Mouse (Mus musculus) E14TG2a.4 (cell line): Measurements from ENCODE around the gene Wdpcp.

Source experiments
- H3K27me3 ChIP-seq: 2 replicates; pipeline ENCODE4 v1.6.1; 2014; ENCODE audit warnings: low read length, control low read depth; ENCODE audit not compliant: insufficient read depth
- H3K36me3 ChIP-seq: 2 replicates; pipeline ENCODE4 v1.6.1; 2014; ENCODE audit warnings: low read length, control low read depth; ENCODE audit not compliant: insufficient read depth
- H3K4me1 ChIP-seq: replicated peaks from 2 replicates; pipeline ENCODE4 v1.6.1; 2014; ENCODE audit warnings: low read depth, low read length, control low read depth
- H3K4me3 ChIP-seq: replicated peaks from 2 replicates; pipeline ENCODE4 v1.5.1; 2014; ENCODE audit warnings: mild to moderate bottlenecking, low read length
- H3K9me3 ChIP-seq: 2 replicates; pipeline ENCODE4 v1.6.1; 2014; ENCODE audit warnings: low read length, control low read depth
- CTCF ChIP-seq: conservative IDR thresholded peaks from 2 replicates; pipeline ENCODE4 v1.5.1; 2014; ENCODE audit warnings: low read length
- NANOG ChIP-seq: IDR thresholded peaks from 2 replicates; pipeline ENCODE4 v1.6.1; 2014; ENCODE audit warnings: borderline replicate concordance, low read length, mixed read lengths
- POU5F1 ChIP-seq: IDR thresholded peaks from 2 replicates; pipeline ENCODE4 v1.6.1; 2014; ENCODE audit warnings: low read length, borderline replicate concordance

Wdpcp gene

GRCm38 (mm10) chr11:21749487-21749886 lies 177.5 kb downstream of the Wdpcp start:
- TF ChIP-seq POU5F1 (no peak), CTCF (no peak), NANOG (no peak)
- no peaks in the 10 kb centered on the region for H3K4me1 ChIP-seq
- H3K9me3 ChIP-seq = peaks cover 6% of the 10 kb centered on the region
- H3K36me3 ChIP-seq = no peaks in the 10 kb centered on the region
- no peak overlapping the region for H3K4me3 ChIP-seq
- no peaks in the 10 kb centered on the region for H3K27me3 ChIP-seq

GRCm38 (mm10) chr11:21763201-21763600 lies 191.2 kb downstream of the Wdpcp start:
- TF ChIP-seq NANOG = no peak
- H3K4me1 ChIP-seq = no peaks in the 10 kb centered on the region
- H3K27me3 ChIP-seq = no peaks in the 10 kb centered on the region
- no peak overlapping the region for H3K4me3 ChIP-seq
- H3K36me3 ChIP-seq = no peaks in the 10 kb centered on the region
- H3K9me3 ChIP-seq = no peaks in the 10 kb centered on the region

GRCm38 (mm10) chr11:21788831-21789230 lies 216.8 kb downstream of the Wdpcp start:
- no peak overlapping the region for H3K4me3 ChIP-seq
- H3K36me3 ChIP-seq = no peaks in the 10 kb centered on the region
- H3K4me1 ChIP-seq = no peaks in the 10 kb centered on the region
- no peaks in the 10 kb centered on the region for H3K27me3 ChIP-seq
- no peak for TF ChIP-seq CTCF
- no peak for TF ChIP-seq POU5F1
- TF ChIP-seq NANOG = no peak
- peaks cover 14% of the 10 kb centered on the region for H3K9me3 ChIP-seq

- TF ChIP-seq POU5F1 = no peak
- Histone ChIP-seq H3K27me3 (no peaks in the 10 kb centered on the region), H3K4me1 (no peaks in the 10 kb centered on the region), H3K9me3 (no peaks in the 10 kb centered on the region), H3K36me3 (no peaks in the 10 kb centered on the region), H3K4me3 (no peak overlapping the region)
These were observed 252.9 kb downstream of the Wdpcp start for GRCm38 (mm10) chr11:21824941-21825340.

GRCm38 (mm10) chr11:21826521-21826920 lies 254.5 kb downstream of the Wdpcp start:
- TF ChIP-seq CTCF (no peak), NANOG (no peak), POU5F1 (no peak)
- H3K36me3 ChIP-seq = no peaks in the 10 kb centered on the region
- H3K4me3 ChIP-seq = no peak overlapping the region
- H3K4me1 ChIP-seq = no peaks in the 10 kb centered on the region
- no peaks in the 10 kb centered on the region for H3K9me3 ChIP-seq
- no peaks in the 10 kb centered on the region for H3K27me3 ChIP-seq

GRCm38 (mm10) chr11:21847040-21847439 lies 275.0 kb downstream of the Wdpcp start:
- Histone ChIP-seq H3K9me3 (no peaks in the 10 kb centered on the region), H3K4me3 (no peak overlapping the region), H3K27me3 (no peaks in the 10 kb centered on the region), H3K36me3 (no peaks in the 10 kb centered on the region), H3K4me1 (no peaks in the 10 kb centered on the region)
- TF ChIP-seq NANOG = no peak
- TF ChIP-seq CTCF = no peak
- no peak for TF ChIP-seq POU5F1

- H3K27me3 ChIP-seq = no peaks in the 10 kb centered on the region
- H3K9me3 ChIP-seq = peaks cover 12% of the 10 kb centered on the region; the same call in 1 of the 2 replicates
- no peaks in the 10 kb centered on the region for H3K36me3 ChIP-seq
- TF ChIP-seq NANOG (no peak), POU5F1 (no peak), CTCF (no peak)
- H3K4me3 ChIP-seq = no peak overlapping the region
- peaks cover 9% of the 10 kb centered on the region for H3K4me1 ChIP-seq
These were observed 292.0 kb downstream of the Wdpcp start for GRCm38 (mm10) chr11:21864000-21864399.

GRCm38 (mm10) chr11:21864516-21864915 lies 292.5 kb downstream of the Wdpcp start:
- peaks cover 9% of the 10 kb centered on the region for H3K4me1 ChIP-seq
- peaks cover 12% of the 10 kb centered on the region; the same call in 1 of the 2 replicates for H3K9me3 ChIP-seq
- TF ChIP-seq POU5F1 = no peak
- TF ChIP-seq CTCF = no peak
- TF ChIP-seq NANOG = no peak
- H3K4me3 ChIP-seq = no peak overlapping the region
- H3K27me3 ChIP-seq = no peaks in the 10 kb centered on the region
- H3K36me3 ChIP-seq = no peaks in the 10 kb centered on the region

GRCm38 (mm10) chr11:21868675-21869074 lies 296.6 kb downstream of the Wdpcp start:
- Histone ChIP-seq H3K36me3 (no peaks in the 10 kb centered on the region), H3K4me3 (no peak overlapping the region), H3K9me3 (0 out of 2 replicates have a peak, but pooled peaks cover 3% of the 10 kb centered on the region), H3K4me1 (peaks cover 9% of the 10 kb centered on the region), H3K27me3 (no peaks in the 10 kb centered on the region)
- TF ChIP-seq CTCF = no peak
- TF ChIP-seq NANOG = no peak
- TF ChIP-seq POU5F1 = no peak
